Mouse (Mus musculus) lung, embryonic 14.5 days (tissue): Measurements from ENCODE around the gene Uprt. TPM values are rescaled to one million over a fixed set of nuclear protein-coding genes. Genes with fewer than 3 reads are reported as not detected.

Experiments
- ATAC-seq: fragments of 200-750 bp; cut with Nextera tagmentation; 2 replicates; pipeline ENCODE4 v1.8.0; 2017; ENCODE audit warnings: mild to moderate bottlenecking, moderate TSS enrichment, moderate library complexity; ENCODE audit not compliant: insufficient read depth
- DNase-seq: peaks from one replicate; pipeline ENCODE4 v3.0.0-alpha.2; 2015
- H3K27ac ChIP-seq: fragments of 300-500 bp; sonication (generic); 2 replicates; pipeline ENCODE4 v1.5.1; 2014; ENCODE audit warnings: low read depth, mild to moderate bottlenecking, moderate library complexity
- H3K27me3 ChIP-seq: fragments of 300-500 bp; sonication (generic); 2 replicates; pipeline ENCODE4 v1.6.1; 2014; ENCODE audit warnings: low read length, control low read depth; ENCODE audit not compliant: insufficient read depth
- H3K36me3 ChIP-seq: fragments of 300-500 bp; sonication (generic); 2 replicates; pipeline ENCODE4 v1.6.1; 2014; ENCODE audit warnings: control low read depth; ENCODE audit not compliant: insufficient read depth
- H3K4me1 ChIP-seq: fragments of 300-500 bp; sonication (generic); 2 replicates; pipeline ENCODE4 v1.6.1; 2014; ENCODE audit warnings: antibody characterized with exemption, control low read depth; ENCODE audit not compliant: insufficient read depth
- H3K4me2 ChIP-seq: fragments of 300-500 bp; sonication (generic); 2 replicates; pipeline ENCODE4 v1.6.1; 2014; ENCODE audit warnings: mild to moderate bottlenecking
- H3K4me3 ChIP-seq: fragments of 300-500 bp; sonication (generic); 2 replicates; pipeline ENCODE4 v1.5.1; 2014; ENCODE audit warnings: low read depth, low read length
- H3K9ac ChIP-seq: fragments of 300-500 bp; sonication (generic); 2 replicates; pipeline ENCODE4 v1.6.1; 2014
- H3K9me3 ChIP-seq: fragments of 300-500 bp; sonication (generic); 2 replicates; pipeline ENCODE4 v1.6.1; 2016; ENCODE audit warnings: low read depth, low read length, control low read depth
- CTCF ChIP-seq: IDR thresholded peaks from 2 replicates; pipeline ENCODE4 v1.5.1; 2016; ENCODE audit warnings: antibody characterized with exemption, low read depth
- WGBS: fragments of 180-500 bp; shearing (Covaris S2); extraction: QIAGEN DNeasy Blood & Tissue Kit; methylation state at CpG from one replicate; pipeline ENCODE4 v1.1.7; 2014; 5-methylcytosine and 5-hydroxymethylcytosine counted together
- polyA plus RNA-seq: library from polyadenylated mRNA; unstranded; fragments of >200 nt; fragmentation: Nextera tagmentation; extraction: Ambion mirVana; gene quantifications from 2 replicates; pipeline ENCODE4 v1.2.1, GENCODE M21; 2014

Gene Uprt
- polyA plus RNA-seq: 2.9 and 3.1 TPM in 2 replicates

- DNase-seq: peak; percentile 84
- no peaks in the 10 kb centered on the region for H3K9me3 ChIP-seq
- H3K9ac ChIP-seq: peak within 1 kb of the TSS; percentile 54
- no peak for TF ChIP-seq CTCF
- peak; percentile 99 for ATAC-seq
- no peaks in the 10 kb centered on the region for H3K4me1 ChIP-seq
- peak within 1 kb of the TSS; percentile 52 for H3K4me2 ChIP-seq
- H3K4me3 ChIP-seq: peak within 1 kb of the TSS; percentile 57
- H3K27me3 ChIP-seq: no peaks in the 10 kb centered on the region
- no peaks in the 10 kb centered on the region for H3K36me3 ChIP-seq
- peak within 1 kb of the TSS; percentile 68 for H3K27ac ChIP-seq
- WGBS: 16% methylated on average over 34 of the region's 34 CpGs
These were observed at the start of gene Uprt for GRCm38 (mm10) chrX:104482572-104483443. Gene Uprt (plus strand): TSS chrX:104482818.

- no peak overlapping the region for H3K9ac ChIP-seq
- no peak for DNase-seq
- ATAC-seq: no peak
These were observed 49.2 kb upstream of the Uprt start for GRCm38 (mm10) chrX:104433456-104433855.

GRCm38 (mm10) chrX:104452433-104452832 is 30.2 kb upstream of the Uprt start:
- no peak overlapping the region for H3K4me3 ChIP-seq
- H3K27me3 ChIP-seq: no peaks in the 10 kb centered on the region
- ATAC-seq: no peak
- no peak overlapping the region for H3K9ac ChIP-seq
- no peaks in the 10 kb centered on the region for H3K4me1 ChIP-seq
- no peak overlapping the region for H3K27ac ChIP-seq
- no peaks in the 10 kb centered on the region for H3K36me3 ChIP-seq
- no peaks in the 10 kb centered on the region for H3K9me3 ChIP-seq
- TF ChIP-seq CTCF: no peak
- WGBS: 66% methylated on average over 1 of the region's 1 CpGs
- no peak for DNase-seq
- H3K4me2 ChIP-seq: no peak overlapping the region

More at GRCm38 (mm10) chrX:104433456-104433855, 49.2 kb upstream of the Uprt start:
- no peak overlapping the region for H3K27ac ChIP-seq
- no peaks in the 10 kb centered on the region for H3K4me1 ChIP-seq
- H3K4me3 ChIP-seq: no peak overlapping the region
- no peaks in the 10 kb centered on the region for H3K9me3 ChIP-seq
- H3K27me3 ChIP-seq: peaks cover 4% of the 10 kb centered on the region; the same call in 1 of the 2 replicates
- H3K4me2 ChIP-seq: no peak overlapping the region
- 23% methylated on average over 1 of the region's 1 CpGs for WGBS
- no peaks in the 10 kb centered on the region for H3K36me3 ChIP-seq
- TF ChIP-seq CTCF: no peak

GRCm38 (mm10) chrX:104461755-104462154 is 20.9 kb upstream of the Uprt start:
- Histone ChIP-seq H3K36me3 (no peaks in the 10 kb centered on the region), H3K27me3 (no peaks in the 10 kb centered on the region), H3K9me3 (no peaks in the 10 kb centered on the region), H3K27ac (no peak overlapping the region), H3K4me2 (no peak overlapping the region), H3K9ac (no peak overlapping the region), H3K4me3 (no peak overlapping the region), H3K4me1 (no peaks in the 10 kb centered on the region)
- WGBS: 24% methylated on average over 2 of the region's 2 CpGs
- peak; percentile 34 for DNase-seq
- TF ChIP-seq CTCF: no peak
- ATAC-seq: no peak

- H3K9ac ChIP-seq: no peak overlapping the region
- H3K4me3 ChIP-seq: no peak overlapping the region
- H3K27ac ChIP-seq: no peak overlapping the region
- 34% methylated on average over 6 of the region's 6 CpGs for WGBS
- H3K9me3 ChIP-seq: no peaks in the 10 kb centered on the region
- DNase-seq (peak; percentile 47), ATAC-seq (peak; percentile 47; the same call in 1 of the 2 replicates)
- TF ChIP-seq CTCF: no peak
- H3K36me3 ChIP-seq: no peaks in the 10 kb centered on the region
- no peaks in the 10 kb centered on the region for H3K27me3 ChIP-seq
- no peaks in the 10 kb centered on the region for H3K4me1 ChIP-seq
- H3K4me2 ChIP-seq: no peak overlapping the region
These were observed 18.2 kb upstream of the Uprt start for GRCm38 (mm10) chrX:104464376-104464775.

- Histone ChIP-seq H3K27me3 (no peaks in the 10 kb centered on the region), H3K9me3 (no peaks in the 10 kb centered on the region), H3K4me1 (no peaks in the 10 kb centered on the region), H3K9ac (no peak overlapping the region), H3K27ac (peak overlapping the region; percentile 58; the same call in 1 of the 2 replicates), H3K4me3 (no peak overlapping the region), H3K36me3 (no peaks in the 10 kb centered on the region), H3K4me2 (no peak overlapping the region)
- no peak for TF ChIP-seq CTCF
- DNase-seq (peak; percentile 33), ATAC-seq (no peak)
- 13% methylated on average over 2 of the region's 2 CpGs for WGBS
These were observed 4.6 kb upstream of the Uprt start for GRCm38 (mm10) chrX:104478041-104478440.

GRCm38 (mm10) chrX:104483444-104483808 is 808 bp downstream of the Uprt start:
- ATAC-seq (peak; percentile 64; the same call in 1 of the 2 replicates), DNase-seq (peak; percentile 23)
- no peaks in the 10 kb centered on the region for H3K4me1 ChIP-seq
- H3K36me3 ChIP-seq: no peaks in the 10 kb centered on the region
- H3K27ac ChIP-seq: peak overlapping the region; percentile 68
- TF ChIP-seq CTCF: no peak
- H3K9ac ChIP-seq: peak overlapping the region; percentile 54
- peak overlapping the region; percentile 57 for H3K4me3 ChIP-seq
- 22% methylated on average over 6 of the region's 6 CpGs for WGBS
- H3K9me3 ChIP-seq: no peaks in the 10 kb centered on the region
- H3K27me3 ChIP-seq: no peaks in the 10 kb centered on the region
- H3K4me2 ChIP-seq: peak overlapping the region; percentile 52
